Mouse (Mus musculus) heart, embryonic 12.5 days (tissue): Measurements from ENCODE around the gene Gda. TPM values are rescaled to one million over a fixed set of nuclear protein-coding genes. Genes with fewer than 3 reads are reported as not detected.

Source experiments
- ATAC-seq: fragments of 200-750 bp; cut with Nextera tagmentation; 2 replicates; pipeline ENCODE4 v1.8.0; 2017; ENCODE audit warnings: moderate TSS enrichment, moderate library complexity; ENCODE audit not compliant: insufficient number of reproducible peaks, low FRiP score
- H3K27ac ChIP-seq: fragments of 300-500 bp; sonication (generic); 2 replicates; pipeline ENCODE4 v1.5.1; 2016; ENCODE audit warnings: mild to moderate bottlenecking, moderate library complexity; ENCODE audit not compliant: poor library complexity, severe bottlenecking
- H3K27me3 ChIP-seq: fragments of 300-500 bp; sonication (generic); replicated peaks from 2 replicates; pipeline ENCODE4 v1.6.1; 2016; ENCODE audit warnings: mild to moderate bottlenecking, moderate library complexity
- H3K36me3 ChIP-seq: fragments of 300-500 bp; sonication (generic); 2 replicates; pipeline ENCODE4 v1.6.1; 2016; ENCODE audit warnings: mild to moderate bottlenecking, moderate library complexity
- H3K4me1 ChIP-seq: fragments of 300-500 bp; sonication (generic); replicated peaks from 2 replicates; pipeline ENCODE4 v1.6.1; 2016; ENCODE audit warnings: mild to moderate bottlenecking
- H3K4me2 ChIP-seq: fragments of 300-500 bp; sonication (generic); 2 replicates; pipeline ENCODE4 v1.6.1; 2016; ENCODE audit warnings: mild to moderate bottlenecking, moderate library complexity
- H3K4me3 ChIP-seq: fragments of 300-500 bp; sonication (generic); 2 replicates; pipeline ENCODE4 v1.5.1; 2016; ENCODE audit warnings: mild to moderate bottlenecking
- H3K9ac ChIP-seq: fragments of 300-500 bp; sonication (generic); 2 replicates; pipeline ENCODE4 v1.6.1; 2016; ENCODE audit warnings: mild to moderate bottlenecking, moderate library complexity
- H3K9me3 ChIP-seq: fragments of 300-500 bp; sonication (generic); replicated peaks from 2 replicates; pipeline ENCODE4 v1.6.1; 2016; ENCODE audit warnings: mild to moderate bottlenecking, moderate library complexity
- WGBS: fragments of 180-500 bp; shearing (Covaris S2); methylation state at CpG from one replicate; pipeline ENCODE4 v1.1.7; 2016; 5-methylcytosine and 5-hydroxymethylcytosine counted together
- polyA plus RNA-seq: library from polyadenylated mRNA; unstranded; fragments of >200 nt; fragmentation: Nextera tagmentation; extraction: Ambion mirVana; gene quantifications from 2 replicates; pipeline ENCODE4 v1.2.1, GENCODE M21; 2016

The Gda gene
- polyA plus RNA-seq, 1 experiment from 2014 or later, result 0.15 TPM

DNA sequence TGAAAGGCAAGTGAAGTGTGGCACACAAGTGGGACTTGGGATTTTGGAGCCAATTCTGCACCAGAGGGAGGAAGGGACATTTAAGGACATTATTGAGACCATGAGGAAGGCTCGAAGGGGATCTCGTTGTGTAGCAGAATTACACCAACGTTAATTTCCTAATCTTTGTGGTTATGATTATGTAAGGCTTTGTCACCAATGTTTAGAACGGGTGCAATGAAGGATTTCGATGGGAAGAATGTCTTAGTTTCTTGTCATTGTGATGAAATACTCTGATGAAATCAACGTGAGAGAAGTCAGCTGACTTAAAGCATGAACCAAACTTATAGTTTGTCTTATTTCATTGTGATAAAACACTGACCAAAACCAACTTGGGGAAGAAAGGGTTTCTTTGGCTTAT lies 32.4 kb downstream of the Gda start:
- peaks cover 4% of the 10 kb centered on the region; the same call in 1 of the 2 replicates for H3K9me3 ChIP-seq
- H3K4me2 ChIP-seq, result no peak overlapping the region
- no peaks in the 10 kb centered on the region for H3K4me1 ChIP-seq
- ATAC-seq, result no peak
- H3K27ac ChIP-seq, result no peak overlapping the region
- H3K9ac ChIP-seq, result no peak overlapping the region
- H3K27me3 ChIP-seq, result no peaks in the 10 kb centered on the region
- no peaks in the 10 kb centered on the region for H3K36me3 ChIP-seq
- H3K4me3 ChIP-seq, result no peak overlapping the region
- 76% methylated on average over 6 of the region's 6 CpGs for WGBS

DNA sequence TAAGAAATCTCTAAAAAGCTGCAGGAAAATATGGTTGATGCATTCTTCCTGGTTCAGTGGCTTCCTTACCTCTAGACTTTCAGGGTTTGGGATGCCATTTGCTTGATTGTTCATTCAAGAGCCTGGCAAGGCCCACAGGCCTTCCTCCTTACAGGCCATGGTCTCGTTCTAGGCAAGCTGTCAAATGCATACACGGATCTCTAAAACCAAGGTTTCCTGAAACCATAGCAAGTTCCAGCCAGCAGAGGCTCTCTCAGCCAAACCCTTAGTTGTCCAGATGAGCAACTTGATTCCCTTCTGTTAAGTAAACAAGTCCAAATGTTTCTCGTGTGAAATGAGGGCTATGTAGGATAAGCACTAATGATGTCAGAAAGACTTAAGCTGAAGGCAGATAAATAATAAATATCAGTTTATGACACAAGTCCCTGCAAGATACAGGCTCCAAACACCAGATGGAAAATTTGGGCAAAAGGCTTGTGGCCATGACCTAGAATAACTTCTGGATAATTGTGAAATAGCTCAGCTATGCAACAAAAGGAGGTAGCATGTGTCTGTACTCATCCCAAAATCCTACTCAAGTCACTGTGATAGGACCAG lies 34.0 kb downstream of the Gda start:
- Histone ChIP-seq H3K27me3 (no peaks in the 10 kb centered on the region), H3K4me1 (no peaks in the 10 kb centered on the region), H3K9me3 (peaks cover 4% of the 10 kb centered on the region; the same call in 1 of the 2 replicates), H3K27ac (no peak overlapping the region), H3K9ac (no peak overlapping the region), H3K36me3 (no peaks in the 10 kb centered on the region), H3K4me2 (no peak overlapping the region), H3K4me3 (no peak overlapping the region)
- 47% methylated on average over 3 of the region's 3 CpGs for WGBS
- no peak for ATAC-seq

DNA sequence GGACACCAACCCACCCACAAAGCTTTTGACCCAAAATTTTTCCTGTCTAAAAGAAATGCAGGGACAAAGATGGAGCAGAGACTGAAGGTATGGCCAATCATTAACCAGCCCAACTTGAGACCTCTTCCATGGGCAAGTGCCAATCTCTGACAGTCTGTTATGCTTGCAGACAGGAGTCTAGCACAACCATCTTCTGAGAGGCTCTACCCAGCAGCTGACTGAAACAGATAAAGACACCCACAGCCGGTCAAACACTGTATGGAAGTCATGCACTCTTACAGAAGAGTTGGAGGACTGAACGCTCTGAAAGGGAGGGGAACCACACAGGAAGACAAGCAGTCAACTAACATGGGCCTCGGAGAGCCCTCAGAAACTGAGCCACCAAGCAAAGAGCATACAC lies 36.7 kb downstream of the Gda start:
- Histone ChIP-seq H3K27me3 (no peaks in the 10 kb centered on the region), H3K4me3 (no peak overlapping the region), H3K9ac (no peak overlapping the region), H3K4me2 (no peak overlapping the region), H3K27ac (no peak overlapping the region), H3K36me3 (no peaks in the 10 kb centered on the region), H3K9me3 (no peaks in the 10 kb centered on the region), H3K4me1 (no peaks in the 10 kb centered on the region)
- 71% methylated on average over 3 of the region's 3 CpGs for WGBS
- ATAC-seq, result no peak

DNA sequence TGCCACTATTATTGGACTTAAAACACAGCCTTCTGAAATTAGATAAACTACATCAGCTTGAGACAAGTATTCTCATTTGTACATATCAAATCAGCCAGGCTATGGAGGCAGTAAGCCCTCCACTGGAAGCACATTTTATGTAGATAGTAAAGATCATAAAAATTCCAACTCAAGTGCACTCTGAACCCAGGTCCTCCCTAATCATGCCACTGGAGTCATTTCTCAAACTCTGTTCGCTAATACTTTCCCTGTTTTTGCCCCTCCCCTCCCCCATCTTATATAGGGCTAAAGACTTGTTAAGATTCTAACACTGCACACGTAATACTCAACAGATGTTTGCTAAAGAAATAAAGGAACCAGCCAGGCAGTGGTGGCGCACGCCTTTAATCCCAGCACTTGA lies 39.9 kb downstream of the Gda start:
- no peaks in the 10 kb centered on the region for H3K9me3 ChIP-seq
- H3K27ac ChIP-seq, result no peak overlapping the region
- H3K9ac ChIP-seq, result no peak overlapping the region
- H3K4me1 ChIP-seq, result no peaks in the 10 kb centered on the region
- H3K4me3 ChIP-seq, result no peak overlapping the region
- ATAC-seq, result no peak
- no peak overlapping the region for H3K4me2 ChIP-seq
- WGBS, result 83% methylated on average over 4 of the region's 4 CpGs
- no peaks in the 10 kb centered on the region for H3K27me3 ChIP-seq
- H3K36me3 ChIP-seq, result no peaks in the 10 kb centered on the region

DNA sequence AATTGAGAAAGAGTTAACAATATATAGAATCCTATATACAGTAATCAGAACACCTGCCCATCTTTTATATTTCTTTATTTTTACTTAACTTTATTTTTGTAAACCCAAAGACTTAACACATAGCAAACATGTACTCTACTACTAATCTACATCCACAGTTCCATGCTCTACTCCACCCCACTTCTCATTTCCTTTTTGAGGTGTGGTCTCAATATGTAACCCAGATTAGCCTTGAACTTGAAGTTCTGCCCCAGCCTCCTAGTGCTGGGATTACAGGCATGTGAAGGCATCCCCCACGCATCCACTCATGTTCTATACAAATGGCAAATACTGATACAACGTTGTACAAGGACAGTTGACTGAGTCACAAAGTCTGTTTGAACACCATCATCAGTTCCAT lies 40.4 kb downstream of the Gda start:
- Histone ChIP-seq H3K4me1 (no peaks in the 10 kb centered on the region), H3K27ac (no peak overlapping the region), H3K4me3 (no peak overlapping the region), H3K36me3 (no peaks in the 10 kb centered on the region), H3K27me3 (no peaks in the 10 kb centered on the region), H3K9ac (no peak overlapping the region), H3K4me2 (no peak overlapping the region), H3K9me3 (no peaks in the 10 kb centered on the region)
- no peak for ATAC-seq
- WGBS, result 82% methylated on average over 2 of the region's 2 CpGs

DNA sequence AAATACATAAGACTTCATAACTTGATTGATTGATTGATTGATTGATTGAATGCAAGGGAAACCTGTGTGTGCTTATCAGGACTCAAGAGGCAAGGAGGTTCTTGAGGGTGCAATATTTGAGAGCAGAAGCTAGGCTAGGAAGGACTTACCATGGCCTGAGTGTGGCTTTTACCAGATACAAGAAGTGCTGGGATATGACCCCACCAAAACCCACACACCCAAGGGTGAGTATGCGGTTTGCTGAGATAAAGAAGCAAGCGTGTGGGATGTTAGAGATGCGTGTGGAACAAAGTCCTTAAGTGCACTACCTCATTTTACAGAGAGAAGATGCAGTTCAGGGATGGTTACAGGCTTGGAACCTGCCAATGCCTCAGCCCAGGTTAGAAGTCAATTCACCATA lies 41.0 kb downstream of the Gda start:
- no peak overlapping the region for H3K9ac ChIP-seq
- H3K4me2 ChIP-seq, result no peak overlapping the region
- H3K4me3 ChIP-seq, result no peak overlapping the region
- H3K36me3 ChIP-seq, result no peaks in the 10 kb centered on the region
- H3K27ac ChIP-seq, result no peak overlapping the region
- 81% methylated on average over 3 of the region's 3 CpGs for WGBS
- H3K27me3 ChIP-seq, result no peaks in the 10 kb centered on the region
- H3K4me1 ChIP-seq, result no peaks in the 10 kb centered on the region
- H3K9me3 ChIP-seq, result no peaks in the 10 kb centered on the region
- ATAC-seq, result no peak

DNA sequence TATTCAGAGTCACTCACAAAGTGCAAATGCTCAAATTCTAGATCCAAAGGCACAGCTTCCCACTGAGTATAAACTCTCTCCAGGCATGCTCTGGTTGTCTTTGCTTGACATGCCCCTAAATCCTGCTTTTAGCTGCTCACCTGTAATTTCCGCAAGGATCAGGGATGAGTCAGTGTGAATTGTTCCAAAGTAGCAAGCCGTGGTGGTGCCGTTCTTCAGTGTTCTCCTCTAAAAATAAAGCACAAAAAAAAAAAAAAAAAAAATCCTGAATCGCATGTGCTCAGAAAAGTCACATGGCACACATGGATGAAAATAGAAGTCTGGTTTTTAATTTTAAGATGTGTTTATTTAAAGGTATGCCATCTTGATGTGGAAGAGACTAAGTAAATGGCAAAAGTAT lies 47.9 kb downstream of the Gda start:
- Histone ChIP-seq H3K4me3 (no peak overlapping the region), H3K36me3 (no peaks in the 10 kb centered on the region), H3K9ac (no peak overlapping the region), H3K4me1 (no peaks in the 10 kb centered on the region), H3K4me2 (no peak overlapping the region), H3K9me3 (no peaks in the 10 kb centered on the region), H3K27ac (no peak overlapping the region), H3K27me3 (no peaks in the 10 kb centered on the region)
- ATAC-seq, result no peak
- 83% methylated on average over 4 of the region's 4 CpGs for WGBS

DNA sequence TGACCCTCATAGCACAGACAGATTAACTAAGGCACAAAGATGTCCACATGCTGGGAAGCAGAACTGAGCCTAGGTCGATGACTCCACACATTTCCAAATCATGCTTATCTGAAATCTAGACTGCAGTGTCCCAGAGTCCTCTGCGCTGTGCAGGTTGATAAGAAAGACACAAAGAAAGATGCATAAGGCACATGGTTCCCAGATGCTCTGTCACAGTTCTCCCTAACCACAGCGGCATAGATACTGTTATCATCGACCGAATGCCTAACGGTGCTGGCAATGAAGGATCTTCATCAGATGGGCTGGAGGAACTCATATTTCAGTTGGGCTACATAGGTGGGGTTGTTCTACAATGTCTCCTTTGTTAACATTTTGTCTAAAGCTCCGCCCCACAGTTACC lies 49.5 kb downstream of the Gda start:
- Histone ChIP-seq H3K4me3 (no peak overlapping the region), H3K9me3 (no peaks in the 10 kb centered on the region), H3K4me2 (no peak overlapping the region), H3K9ac (no peak overlapping the region), H3K36me3 (no peaks in the 10 kb centered on the region), H3K27me3 (no peaks in the 10 kb centered on the region), H3K4me1 (no peaks in the 10 kb centered on the region), H3K27ac (no peak overlapping the region)
- ATAC-seq, result no peak
- WGBS, result 71% methylated on average over 7 of the region's 7 CpGs

DNA sequence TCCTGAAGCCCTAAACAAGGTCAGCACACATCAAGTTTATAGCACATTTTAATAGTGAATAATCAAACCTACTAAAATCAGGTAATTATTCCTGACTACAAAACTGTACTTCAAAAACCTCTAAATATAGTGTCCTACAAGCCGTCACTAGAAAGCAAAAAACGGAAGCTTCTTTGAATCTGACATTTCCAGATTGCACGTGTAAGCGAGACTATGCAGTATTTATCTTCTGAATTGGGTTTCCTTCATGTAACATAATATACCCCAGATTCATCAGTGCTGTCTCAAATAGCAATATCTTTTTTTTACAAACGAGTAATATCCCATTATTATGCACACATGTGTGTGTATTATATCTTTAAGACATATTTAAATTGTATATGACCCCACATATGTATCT lies 54.8 kb downstream of the Gda start:
- ATAC-seq, result no peak
- Histone ChIP-seq H3K4me3 (no peak overlapping the region), H3K4me2 (no peak overlapping the region), H3K9me3 (no peaks in the 10 kb centered on the region), H3K4me1 (no peaks in the 10 kb centered on the region), H3K9ac (no peak overlapping the region), H3K36me3 (no peaks in the 10 kb centered on the region), H3K27ac (no peak overlapping the region), H3K27me3 (no peaks in the 10 kb centered on the region)
- WGBS, result 74% methylated on average over 5 of the region's 5 CpGs

DNA sequence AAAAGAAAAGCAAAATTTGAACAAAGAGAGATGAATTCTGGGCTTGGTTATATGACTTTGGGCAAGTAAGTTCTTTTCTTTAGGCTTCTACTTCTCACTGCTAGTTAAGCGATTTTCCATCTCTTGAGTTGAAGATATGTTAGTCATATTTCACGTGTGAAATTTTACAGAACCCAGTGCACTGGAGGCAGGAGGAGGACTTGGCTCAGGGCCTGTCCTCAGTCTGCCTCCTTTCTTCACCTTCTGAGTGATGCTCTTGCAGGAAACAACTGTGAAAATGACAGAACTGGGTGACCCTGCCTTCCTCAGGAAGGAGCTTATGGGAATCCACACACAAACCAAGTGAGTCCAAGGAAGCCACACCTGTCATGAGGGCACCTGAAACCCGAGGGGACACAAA lies 57.9 kb downstream of the Gda start:
- no peaks in the 10 kb centered on the region for H3K36me3 ChIP-seq
- 67% methylated on average over 3 of the region's 3 CpGs for WGBS
- ATAC-seq, result no peak
- no peaks in the 10 kb centered on the region for H3K4me1 ChIP-seq
- no peak overlapping the region for H3K4me3 ChIP-seq
- H3K27ac ChIP-seq, result no peak overlapping the region
- no peaks in the 10 kb centered on the region for H3K27me3 ChIP-seq
- no peak overlapping the region for H3K4me2 ChIP-seq
- H3K9me3 ChIP-seq, result no peaks in the 10 kb centered on the region
- no peak overlapping the region for H3K9ac ChIP-seq

DNA sequence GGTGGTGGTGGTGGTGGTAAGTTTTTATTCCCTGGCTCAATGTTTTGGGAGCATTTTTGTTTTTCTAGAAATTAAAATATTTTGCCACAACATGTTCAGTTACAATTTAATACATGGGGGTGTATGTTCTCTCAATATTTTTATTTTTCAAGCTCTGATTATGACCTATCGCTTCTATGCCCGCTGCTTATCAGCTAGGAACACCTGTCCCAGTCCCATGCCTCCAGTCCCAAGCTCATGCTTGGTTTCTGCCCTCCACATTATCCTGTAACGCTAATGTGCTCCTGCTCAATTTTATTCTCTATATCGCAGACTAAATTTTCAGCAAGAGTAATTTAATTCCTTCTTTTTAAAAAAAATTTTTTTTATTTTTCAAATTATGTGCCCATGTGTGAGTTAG lies 64.1 kb downstream of the Gda start:
- H3K27ac ChIP-seq, result no peak overlapping the region
- no peak for ATAC-seq
- 74% methylated on average over 4 of the region's 4 CpGs for WGBS

DNA sequence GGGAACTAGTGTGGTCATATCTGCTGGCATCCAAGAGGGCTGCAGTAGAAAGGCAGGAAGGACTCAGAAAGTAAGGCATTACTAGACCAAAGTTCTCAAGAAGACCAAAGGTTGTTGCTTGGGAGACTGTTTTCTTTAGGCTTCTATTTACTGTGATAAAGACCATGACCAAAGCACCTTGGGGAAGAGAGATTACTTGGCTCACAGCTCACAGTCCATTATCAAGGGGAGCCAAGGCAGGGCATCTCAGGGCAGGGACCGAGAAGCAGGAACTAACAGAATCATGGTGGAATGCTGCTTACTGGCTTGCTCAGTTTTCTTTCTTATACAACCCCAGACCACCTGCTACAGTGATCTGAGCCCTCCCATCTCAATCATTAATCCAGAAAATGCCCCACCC lies 65.9 kb downstream of the Gda start:
- H3K27me3 ChIP-seq, result no peaks in the 10 kb centered on the region
- no peak overlapping the region for H3K4me3 ChIP-seq
- WGBS, result 71% methylated on average over 1 of the region's 1 CpGs
- H3K4me2 ChIP-seq, result no peak overlapping the region
- no peaks in the 10 kb centered on the region for H3K9me3 ChIP-seq
- H3K9ac ChIP-seq, result no peak overlapping the region
- H3K4me1 ChIP-seq, result no peaks in the 10 kb centered on the region
- ATAC-seq, result no peak
- H3K36me3 ChIP-seq, result no peaks in the 10 kb centered on the region
- H3K27ac ChIP-seq, result no peak overlapping the region

More for the DNA sequence above, 64.1 kb downstream of the Gda start:
- Histone ChIP-seq H3K4me2 (no peak overlapping the region), H3K4me3 (no peak overlapping the region), H3K9ac (no peak overlapping the region), H3K27me3 (no peaks in the 10 kb centered on the region), H3K36me3 (no peaks in the 10 kb centered on the region), H3K4me1 (no peaks in the 10 kb centered on the region), H3K9me3 (no peaks in the 10 kb centered on the region)
